Mouse (Mus musculus) ES-E14 (cell line): Measurements from ENCODE around the gene Myl10.

Source experiments
- CHD2 ChIP-seq: IDR thresholded peaks from 2 replicates; pipeline ENCODE4 v1.6.1; 2014; ENCODE audit warnings: mild to moderate bottlenecking, low read depth, low read length, inconsistent platforms
- HCFC1 ChIP-seq: IDR thresholded peaks from 2 replicates; pipeline ENCODE4 v1.6.1; 2012; ENCODE audit warnings: low read length, inconsistent platforms, borderline replicate concordance; ENCODE audit not compliant: insufficient read depth
- MAFK ChIP-seq: IDR thresholded peaks from 2 replicates; pipeline ENCODE4 v1.6.1; 2014; ENCODE audit warnings: mild to moderate bottlenecking, low read depth, low read length, inconsistent platforms; ENCODE audit not compliant: insufficient read depth
- ZC3H11A ChIP-seq: IDR thresholded peaks from 2 replicates; pipeline ENCODE4 v1.6.1; 2012; ENCODE audit warnings: low read depth, mild to moderate bottlenecking, inconsistent platforms, low read length, borderline replicate concordance
- ZNF384 ChIP-seq: IDR thresholded peaks from 2 replicates; pipeline ENCODE4 v1.6.1; 2012; ENCODE audit warnings: low read depth, low read length, inconsistent platforms

DNA sequence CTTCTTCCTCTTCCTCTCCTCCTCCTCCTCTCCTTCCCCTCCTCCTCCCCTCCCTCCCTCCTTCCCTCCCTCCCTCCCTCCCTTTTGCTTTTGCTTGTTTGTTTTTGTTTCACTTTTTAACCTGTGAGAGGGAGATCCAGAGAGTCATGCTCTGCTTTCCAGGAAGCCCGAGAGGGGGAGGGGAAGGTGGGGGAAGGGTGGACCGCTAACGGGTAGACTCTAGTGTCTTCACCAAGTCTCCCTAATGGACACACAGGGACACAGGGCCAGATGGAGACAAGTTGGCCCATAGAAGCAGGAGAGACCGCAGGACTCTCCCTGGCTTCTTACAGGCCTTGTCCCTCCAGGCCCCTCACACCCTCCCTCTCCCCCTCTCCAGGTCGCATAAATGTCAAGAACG is 2.0 kb downstream of the Myl10 start:
- no peak for TF ChIP-seq ZNF384
- TF ChIP-seq ZC3H11A, result no peak
- no peak for TF ChIP-seq CHD2
- no peak for TF ChIP-seq HCFC1
- no peak for TF ChIP-seq MAFK
